Mouse (Mus musculus): ENCODE results near the gene Pgghg.

- TF ChIP-seq POLR2A (IDR thresholded peaks at IDR 0.05; ENCODE audit: insufficient read length, low read depth) = no peak
- no peak for TF ChIP-seq USF1 (IDR thresholded peaks at IDR 0.05; ENCODE audit: low read depth)
- no peak for TF ChIP-seq POLR2AphosphoS2 (IDR thresholded peaks at IDR 0.05; ENCODE audit: insufficient read length, low read depth)
- no peak for TF ChIP-seq CEBPB (IDR thresholded peaks at IDR 0.05; ENCODE audit: insufficient read depth, poor library complexity, severe bottlenecking)
Measured at GRCm38 (mm10) chr7:140921225-140921975, 19.8 kb upstream of the Pgghg start.
